Mouse (Mus musculus): ENCODE measurements around the gene Sigmar1. TPM values are rescaled to one million over a fixed set of nuclear protein-coding genes. Genes with fewer than 3 reads are reported as not detected.

The Sigmar1 gene
- total and polyA plus RNA-seq, 3 experiments = 83.8 to 145 (median 86.7) TPM

DNA sequence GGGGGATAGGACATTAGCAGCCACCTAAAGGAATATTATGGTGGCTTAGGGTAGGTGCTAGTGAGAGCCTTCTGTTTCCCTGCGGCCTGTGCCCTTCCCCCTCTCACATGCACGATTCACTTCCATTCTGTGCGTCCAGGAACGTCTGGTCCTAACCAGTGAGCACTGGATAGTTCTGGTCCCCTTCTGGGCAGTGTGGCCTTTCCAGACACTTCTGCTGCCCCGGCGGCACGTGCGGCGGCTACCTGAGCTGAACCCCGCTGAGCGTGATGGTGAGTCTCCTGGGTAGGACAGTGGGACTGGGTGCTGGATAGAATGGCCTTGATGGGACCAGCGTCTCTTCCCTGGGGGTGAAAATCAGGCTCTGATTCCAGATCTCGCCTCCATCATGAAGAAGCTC is 1.4 kb upstream of the Sigmar1 start:
- no peak for DNase-seq

DNA sequence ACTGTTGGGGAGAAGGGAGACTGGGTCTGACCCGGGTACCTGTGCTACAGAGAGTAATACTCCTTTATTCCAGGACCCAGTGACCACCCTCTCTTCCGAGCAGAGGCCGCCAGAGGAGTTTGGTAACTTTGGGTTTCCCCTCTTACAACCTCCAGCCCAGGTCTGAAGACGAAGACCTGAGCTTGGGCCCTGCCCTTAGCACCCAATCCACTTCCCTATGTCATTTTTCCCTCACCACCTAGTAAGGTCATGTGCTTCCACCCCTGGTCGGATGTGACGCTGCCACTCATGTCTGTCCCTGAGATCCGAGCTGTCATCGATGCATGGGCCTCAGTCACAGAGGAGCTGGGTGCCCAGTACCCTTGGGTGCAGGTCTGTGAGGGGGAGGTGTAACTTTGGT is 483 bp upstream of the Sigmar1 start:
- DNase-seq = no peak

DNA sequence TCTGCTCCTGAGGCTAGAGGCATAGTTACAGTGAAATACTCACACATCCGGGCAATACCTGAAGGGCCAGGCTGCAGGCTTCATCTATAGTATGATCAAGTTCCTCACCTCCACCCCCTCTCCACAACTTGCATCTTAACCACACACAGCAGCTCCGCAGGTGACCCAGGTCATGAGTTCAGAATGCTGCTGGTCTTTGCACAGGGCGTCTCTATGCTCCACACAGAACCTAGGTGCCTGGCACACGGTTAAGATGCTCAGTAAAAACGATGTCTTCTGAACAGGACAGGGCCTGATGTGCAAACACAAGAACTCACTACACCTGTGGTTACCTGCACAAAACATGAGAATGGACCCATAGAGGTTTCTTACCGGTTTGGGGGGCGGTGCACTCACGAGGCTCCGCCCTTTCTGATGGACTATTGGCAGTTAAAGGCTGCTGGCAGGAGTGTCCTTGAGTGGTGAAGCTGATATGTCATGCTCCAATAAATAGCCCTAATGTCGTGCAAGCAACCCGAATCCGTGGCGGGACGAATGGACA is 1.1 kb downstream of the Sigmar1 start, which contains the start of gene Galt:
Gene Galt (plus strand): TSS at position 432 of the 541 bp plus-strand sequence.
- no peak for DNase-seq

DNA sequence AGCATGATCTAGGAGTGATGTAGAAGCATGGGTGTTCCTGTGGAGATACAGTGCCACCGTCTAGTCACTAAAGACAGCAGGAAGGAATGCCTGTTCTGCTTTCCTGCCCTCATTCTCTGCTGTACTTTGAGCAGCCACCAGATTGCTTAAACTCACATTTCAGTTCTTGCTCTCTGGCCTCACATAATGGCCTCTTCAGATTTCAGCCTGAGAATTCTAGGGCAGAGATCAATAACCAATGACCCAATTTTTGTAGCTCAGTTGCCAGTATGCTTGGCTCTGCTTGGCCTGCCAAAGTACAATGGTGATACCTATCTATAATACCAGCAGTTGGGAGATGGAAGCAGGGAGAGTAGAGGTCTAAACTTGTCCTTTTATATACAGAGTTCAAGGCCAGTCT is 10.9 kb downstream of the Sigmar1 start:
- DNase-seq = no peak

DNA sequence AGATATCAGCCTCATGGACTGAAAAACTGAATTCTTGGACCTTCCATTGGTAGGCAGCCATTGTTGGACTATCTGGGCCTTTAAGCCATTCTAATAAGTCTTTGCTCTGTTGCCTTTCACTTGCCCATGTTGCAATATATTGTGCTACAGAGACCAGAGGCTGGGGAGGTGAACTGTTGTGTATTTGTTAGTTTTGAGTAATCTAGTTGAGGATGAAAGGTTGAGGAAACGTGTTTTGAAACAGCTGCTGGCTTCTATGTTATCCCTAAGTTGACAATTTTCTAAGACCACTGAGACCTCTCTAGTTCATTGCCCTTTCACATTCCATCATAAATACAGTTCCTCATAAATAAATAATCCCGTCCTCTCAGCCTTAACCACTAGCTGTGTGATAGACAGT is 11.8 kb downstream of the Sigmar1 start:
- DNase-seq = no peak

DNA sequence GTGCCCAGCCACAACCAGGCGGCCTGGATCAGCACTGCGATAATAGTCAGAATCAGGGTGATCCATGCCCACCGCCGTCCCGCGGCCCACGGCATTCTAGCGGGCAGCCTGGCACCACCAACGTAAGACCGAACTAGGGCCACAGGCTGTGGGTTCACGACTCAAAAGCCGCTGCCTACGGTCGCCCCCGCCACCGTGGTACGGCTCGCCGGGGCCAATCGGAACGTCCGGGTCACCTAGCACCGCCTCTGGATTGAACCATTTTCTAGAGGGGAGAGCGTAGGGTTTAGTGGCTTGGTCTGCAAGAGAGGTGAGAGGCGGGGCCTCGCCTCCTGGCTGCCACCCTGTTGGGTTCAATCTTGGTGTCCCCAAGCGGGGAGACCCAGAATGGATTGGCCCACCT is 14.8 kb downstream of the Sigmar1 start:
- DNase-seq = peak; percentile 98

DNA sequence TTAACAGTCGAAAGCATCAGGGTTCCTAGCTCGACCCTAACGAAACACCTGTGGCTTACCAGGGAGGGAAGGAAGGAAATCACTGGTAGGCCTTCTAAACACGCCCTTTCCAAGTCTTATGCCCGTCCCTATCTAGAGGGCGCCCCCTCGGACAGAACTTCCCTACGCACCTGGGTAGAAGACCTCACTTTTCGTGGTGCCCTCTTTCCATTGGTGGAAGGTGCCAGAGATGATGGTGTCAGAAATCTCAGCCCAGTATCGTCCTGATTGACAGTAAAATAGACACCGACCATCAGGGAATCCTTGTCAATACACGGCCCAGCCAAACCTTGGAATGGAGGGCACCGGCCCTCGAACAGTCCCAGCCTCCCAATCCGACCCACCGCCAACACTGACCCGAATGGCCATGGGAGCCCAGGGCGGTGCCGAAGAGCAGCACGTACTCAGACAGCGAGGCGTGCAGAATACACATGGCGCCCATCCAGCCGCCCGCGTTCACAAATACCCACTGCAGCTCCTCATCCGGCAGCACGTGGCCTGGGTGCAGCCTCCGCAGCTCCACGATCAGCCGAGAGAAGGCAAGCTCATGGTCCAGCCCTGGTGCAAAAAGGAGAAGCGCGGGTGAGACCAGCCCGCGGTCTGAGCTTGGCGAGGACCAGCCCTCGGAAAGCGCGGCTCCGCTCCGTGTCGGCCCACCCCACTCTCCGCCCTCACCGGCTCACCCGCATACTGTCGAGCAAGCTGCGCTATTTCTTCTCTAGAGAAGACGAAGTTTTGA is 15.4 kb downstream of the Sigmar1 start:
- DNase-seq = no peak

DNA sequence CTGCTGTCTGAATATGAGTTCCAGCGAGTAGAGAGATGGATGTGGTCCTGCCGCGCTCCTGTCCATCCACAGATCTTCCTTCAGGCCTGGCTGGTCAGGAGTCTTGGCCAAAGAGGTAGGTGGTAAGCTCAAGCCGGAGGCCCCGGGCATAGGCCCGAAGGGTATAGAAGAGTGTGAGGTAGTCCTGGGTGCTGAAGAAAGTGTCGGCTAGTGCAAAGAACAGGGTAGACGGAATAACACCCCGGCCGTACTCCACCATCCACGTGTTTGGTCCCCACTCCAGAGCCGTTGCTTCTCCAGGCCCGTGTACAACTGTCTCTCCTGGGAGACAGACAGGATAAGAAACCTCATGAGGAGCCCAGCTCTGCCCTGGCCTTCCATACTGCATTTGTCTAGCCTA is 16.7 kb downstream of the Sigmar1 start:
- no peak for DNase-seq

DNA sequence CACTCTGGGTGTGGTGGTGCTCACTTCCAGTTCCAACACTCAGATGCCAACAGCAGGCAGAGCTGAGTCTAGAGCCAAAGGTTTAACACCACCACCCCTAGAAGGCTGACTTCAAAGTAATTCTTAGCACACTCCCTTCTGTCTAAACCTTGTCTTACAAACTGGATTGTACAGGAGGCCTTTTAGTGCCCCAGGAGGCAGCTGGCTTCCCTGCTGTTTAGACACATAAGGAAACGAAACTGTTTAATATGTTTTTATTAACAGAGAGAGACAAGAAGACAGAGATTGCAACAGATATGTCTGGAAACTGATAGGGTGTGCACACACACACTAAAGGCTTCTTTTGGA is 17.7 kb downstream of the Sigmar1 start:
- DNase-seq = no peak

DNA sequence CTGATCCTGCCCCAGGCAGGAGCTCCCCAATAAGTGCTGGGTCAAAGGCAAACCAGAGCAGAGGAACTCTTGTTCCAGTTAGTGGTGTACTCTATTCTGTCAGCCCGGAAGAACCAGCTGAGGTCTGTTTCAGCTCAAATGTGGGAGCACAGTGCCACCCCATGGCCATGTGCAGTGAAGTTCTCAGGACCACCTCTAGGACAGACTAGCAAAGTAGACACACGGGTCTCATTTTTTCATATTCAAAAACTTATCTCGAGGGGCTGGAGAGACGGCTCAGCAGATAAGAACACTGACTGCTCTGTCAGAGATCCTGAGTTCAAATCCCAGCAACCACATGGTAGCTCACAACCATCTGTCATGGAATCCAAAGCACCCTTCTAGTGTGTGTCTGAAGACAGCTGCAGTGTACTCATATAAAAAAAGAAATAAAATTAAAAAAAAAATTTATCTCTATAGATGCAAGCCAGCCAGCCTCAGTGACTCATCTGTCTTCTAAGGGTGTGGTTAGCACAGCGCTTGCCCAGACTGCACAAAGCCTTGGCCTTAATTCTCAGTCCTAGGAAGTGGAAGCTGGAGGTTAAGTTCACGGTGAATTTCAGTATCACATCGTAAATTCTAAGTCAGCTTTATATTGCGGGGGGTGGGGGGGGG is 18.2 kb downstream of the Sigmar1 start:
- peak; percentile 75 for DNase-seq

DNA sequence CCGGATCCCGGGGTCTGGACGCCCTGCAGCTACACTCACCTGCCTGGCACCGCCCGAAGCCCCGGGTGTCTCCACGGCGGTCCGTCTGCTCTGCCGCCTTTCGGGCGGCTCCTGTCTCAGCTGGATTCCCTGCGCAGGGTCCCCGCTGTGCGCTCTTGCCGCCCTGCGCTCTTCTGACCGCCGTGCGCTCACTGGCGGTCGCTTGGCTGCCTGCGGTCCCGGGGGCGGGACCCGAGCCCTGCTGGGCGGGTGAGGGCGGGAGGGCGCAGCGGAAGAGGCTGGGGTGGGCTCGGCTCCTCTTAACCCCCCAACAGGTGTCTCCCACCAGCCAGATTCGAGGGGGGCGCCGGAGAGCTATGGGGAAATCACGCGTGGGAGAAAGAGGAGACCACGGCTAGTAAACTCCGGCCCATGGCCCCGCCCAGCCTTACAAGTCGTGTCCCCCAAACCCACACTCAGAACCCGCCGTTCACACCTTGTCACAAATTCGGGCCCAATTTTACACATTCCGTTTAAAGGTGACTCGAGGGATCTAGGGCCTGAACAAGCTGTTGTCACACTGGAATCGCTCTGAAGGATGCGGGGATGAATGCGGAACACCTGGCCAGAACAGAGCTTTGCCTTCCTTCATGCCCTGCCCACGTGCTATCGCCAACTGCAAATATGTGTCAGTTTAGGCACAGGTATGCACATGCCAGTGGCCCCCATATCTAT is 24.7 kb downstream of the Sigmar1 start, which contains the start of gene Arid3c:
Gene Arid3c (minus strand): TSS at position 91 of the 714 bp plus-strand sequence.
- no peak for DNase-seq

DNA sequence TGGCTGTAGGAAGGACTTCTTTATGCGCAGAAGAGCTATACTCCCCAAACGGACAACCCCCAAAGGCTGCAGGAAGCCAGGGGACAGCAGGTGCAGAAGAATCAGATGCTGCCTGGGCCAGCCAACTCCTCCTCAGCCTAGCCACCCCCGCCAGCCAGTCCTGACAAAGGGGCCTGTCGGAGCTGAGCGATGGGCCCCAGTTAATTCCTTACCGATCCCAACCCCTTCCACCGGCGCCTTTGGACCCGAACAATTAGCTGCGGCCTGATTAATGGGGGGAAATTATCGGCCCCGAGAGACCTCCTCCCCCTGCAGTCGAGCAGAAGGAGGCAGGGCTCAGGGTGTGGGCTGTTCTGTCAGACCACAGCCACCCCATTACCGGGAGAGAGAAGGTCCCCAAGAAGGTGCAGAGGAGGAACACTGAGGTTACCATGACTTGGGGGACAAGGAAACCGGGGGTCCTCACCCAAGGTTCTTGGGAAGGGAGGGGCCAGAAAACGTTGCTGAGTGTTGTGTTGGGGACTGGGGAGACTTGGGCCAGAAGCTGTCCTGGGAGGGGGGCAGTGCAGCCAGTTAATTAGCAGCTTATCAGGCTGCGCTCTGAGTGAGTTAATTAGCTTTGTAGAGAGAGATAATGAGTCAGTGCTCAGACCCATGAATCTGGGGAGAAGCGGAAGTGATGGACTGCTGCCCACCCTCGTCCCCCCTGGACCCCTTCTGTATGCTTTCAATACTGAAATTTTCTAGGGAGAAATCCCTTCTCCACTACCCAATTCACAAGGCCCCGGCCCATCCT is 28.9 kb downstream of the Sigmar1 start:
- DNase-seq = no peak

DNA sequence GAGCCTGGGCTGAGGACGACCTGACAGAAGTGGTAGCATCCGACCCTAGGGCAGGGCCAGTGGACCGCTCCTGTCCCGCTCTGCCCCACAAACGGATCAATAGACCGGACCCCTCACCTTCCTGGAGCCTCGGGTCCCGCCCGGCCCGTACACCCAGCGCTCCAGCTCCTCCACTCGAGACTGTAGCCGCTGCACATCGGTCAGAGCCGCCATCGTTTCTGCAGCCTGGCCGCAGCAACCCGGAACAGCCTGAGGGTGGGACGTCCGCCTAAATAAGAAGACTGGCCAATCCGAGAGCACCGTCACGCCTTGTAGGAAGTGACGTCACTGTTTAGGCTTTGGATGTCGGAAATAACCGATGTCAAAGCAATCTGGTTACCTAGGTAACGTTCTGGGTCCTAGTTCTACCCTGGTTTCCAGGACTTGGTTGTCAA is 33.0 kb downstream of the Sigmar1 start, which contains the start of gene Dctn3:
Gene Dctn3 (minus strand): TSS at position 253 of the 434 bp plus-strand sequence.
- DNase-seq = peak; percentile 92

DNA sequence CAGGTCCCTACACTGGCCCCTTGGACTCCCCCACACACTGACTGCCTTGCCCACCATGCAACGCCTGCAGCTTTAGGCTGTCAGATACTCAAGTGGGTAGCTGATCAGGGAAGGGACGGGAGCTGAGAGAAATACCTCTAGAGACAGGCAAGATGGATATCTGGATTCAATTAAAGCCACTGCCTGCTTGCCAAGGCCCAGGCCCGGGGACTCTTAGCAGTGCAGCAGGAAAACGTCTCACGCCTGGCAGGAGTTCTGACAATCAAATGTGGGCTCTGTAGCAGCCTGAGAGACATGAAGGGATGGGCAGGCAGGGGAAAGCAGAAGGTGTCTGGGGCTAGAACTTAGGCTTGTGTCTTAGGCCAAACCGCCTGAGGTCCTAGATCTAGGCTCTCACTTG is 39.1 kb downstream of the Sigmar1 start:
- DNase-seq = no peak

DNA sequence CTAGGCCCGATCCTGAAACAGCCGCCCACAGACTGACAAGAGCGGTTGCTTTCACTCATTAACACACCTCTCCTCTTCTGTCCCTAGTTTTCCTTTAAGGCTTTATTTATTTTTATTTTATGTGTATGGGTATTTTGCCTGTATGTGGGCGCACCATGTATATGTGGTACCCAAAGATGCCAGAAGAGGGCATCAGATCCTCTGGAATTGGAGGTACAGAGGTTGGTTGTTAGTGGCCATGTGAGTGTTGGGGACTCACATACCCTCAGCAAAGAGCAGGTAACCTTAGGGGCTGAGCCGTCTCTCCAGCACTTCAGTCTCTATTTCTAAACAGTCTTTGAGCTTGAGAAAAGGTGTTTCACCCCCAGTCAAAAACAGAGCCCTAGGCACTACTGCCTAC is 40.4 kb downstream of the Sigmar1 start:
- no peak for DNase-seq

DNA sequence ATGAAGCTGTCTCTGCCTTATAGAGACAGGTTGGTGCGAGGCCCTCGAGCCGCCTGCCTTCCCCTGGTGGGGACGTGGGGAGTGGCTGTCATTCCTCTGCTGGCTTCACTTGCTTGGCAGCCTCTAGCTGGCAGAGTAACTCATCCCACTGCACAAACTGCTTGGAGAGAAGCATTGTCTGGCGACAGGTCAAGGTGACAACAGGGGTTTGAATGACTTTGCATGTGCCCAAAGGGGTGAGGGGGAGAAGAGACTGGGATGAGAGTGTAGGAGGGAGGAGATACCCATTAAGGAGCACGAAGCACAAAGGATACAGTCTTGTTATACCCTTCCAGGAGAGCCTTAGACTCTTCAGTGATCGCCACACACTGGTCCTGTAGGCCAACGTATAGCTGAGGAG is 40.9 kb downstream of the Sigmar1 start:
- DNase-seq = no peak

DNA sequence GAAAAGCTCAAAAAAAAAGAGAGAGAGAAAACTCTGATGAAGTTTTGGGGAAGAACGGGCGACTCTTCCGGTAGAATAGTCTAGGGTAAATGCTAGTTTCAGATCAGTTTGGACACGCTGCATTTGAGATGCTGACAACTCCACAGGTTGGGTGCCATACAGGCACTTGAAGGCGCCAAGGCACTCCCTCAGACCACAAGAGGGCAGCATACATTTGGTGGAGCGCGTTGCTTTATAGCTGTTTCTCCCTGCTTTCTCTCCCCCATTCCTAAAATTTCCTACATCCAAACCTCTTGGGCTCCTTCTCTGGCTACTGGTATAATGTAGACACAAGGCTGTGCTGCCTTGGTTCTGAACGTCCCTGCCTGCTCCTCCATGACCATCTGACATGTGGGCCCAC is 41.7 kb downstream of the Sigmar1 start:
- DNase-seq = peak; percentile 68

DNA sequence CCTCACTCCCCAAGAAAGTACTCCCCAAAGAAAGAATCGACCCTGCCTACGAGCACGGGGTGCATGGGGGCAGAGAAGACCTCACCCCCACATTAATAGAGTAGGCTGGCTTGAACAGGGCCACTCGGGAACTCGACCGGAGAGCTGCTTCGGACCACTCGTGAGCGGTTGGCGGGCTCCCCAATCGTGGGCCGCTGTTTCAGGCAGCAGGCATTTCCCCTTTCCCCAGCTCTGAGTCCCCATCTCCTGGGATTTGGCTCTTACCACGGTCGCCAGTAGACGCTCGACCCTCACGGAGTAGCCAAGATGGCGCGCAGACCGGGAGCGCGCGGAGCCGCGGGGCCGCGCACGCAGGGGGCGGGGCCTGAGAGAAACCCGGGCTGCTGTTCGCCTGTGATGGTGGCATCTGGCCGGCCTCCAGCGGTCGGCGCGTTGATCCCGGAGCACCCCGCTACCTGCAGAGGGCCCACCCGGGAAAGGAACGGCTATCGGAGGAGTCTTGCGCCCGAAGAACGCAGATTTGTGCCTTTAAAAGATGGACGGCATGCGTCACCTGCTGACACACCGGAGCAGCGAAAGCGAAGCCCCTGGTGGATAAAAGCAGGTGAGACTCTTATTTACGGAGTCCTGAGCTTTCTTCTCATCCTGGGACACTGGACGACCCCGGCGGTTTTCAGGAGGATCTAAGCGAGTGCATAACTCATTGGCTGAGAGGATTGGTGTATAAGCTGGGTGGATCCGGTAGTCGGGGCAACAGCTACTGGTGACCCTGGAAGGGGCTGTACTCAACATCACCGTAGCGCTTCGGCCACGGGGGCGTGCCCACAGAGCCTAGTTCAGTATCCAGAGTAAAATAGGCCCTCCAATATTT is 42.5 kb downstream of the Sigmar1 start, which contains the start of gene Rpp25l:
Gene Rpp25l (minus strand): TSS at position 338 of the 871 bp plus-strand sequence.
- peak; percentile 92 for DNase-seq

DNA sequence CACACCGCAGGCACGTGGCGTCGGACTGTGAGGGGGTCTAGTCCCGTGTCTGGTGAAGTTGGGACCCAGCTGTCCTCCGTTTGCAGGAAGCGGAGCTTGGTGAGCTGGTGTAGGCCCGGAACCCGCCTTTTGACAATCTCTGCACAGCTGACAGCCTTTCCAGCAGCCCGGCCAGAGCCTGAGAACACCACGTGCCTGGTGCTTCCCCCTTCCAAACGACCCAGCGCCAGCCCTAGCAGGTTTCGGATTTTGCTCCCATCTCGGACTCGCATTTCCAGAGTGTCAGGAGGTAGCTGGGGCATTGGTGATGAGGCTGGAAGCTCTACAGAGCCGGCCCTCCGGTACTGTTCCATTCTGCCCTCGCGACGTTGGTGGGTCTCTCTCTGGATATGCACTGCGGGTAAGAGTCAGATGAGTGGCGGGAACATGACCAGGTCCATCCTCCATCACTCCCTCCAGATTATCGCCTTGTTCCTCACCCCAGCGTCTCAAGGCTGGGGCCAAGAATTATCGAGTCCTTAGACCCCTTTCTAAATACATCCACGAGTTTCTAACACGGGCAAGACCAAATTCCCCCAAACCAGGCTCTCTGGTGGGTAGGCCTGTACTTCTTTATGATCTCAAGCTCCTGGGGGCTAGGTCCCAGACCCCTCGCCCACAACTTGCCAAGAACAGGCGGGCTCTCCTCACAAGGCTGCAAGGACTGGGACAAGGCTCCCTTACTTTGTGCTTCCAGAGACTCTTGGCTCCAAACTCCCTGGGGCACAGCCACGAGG is 43.3 kb downstream of the Sigmar1 start:
- no peak for DNase-seq

Measured in adrenal gland, adult 2 months (tissue).